Mouse (Mus musculus) ES-CJ7 (cell line): ENCODE data around the gene Med9.

Source experiments
- DNase-seq: peaks from one replicate; pipeline ENCODE4 v3.0.0; 2011; ENCODE audit warnings: low read depth, low spot score

Med9 gene

GRCm38 (mm10) chr11:59947752-59948400, at the start of gene Med9:
Gene Med9 (plus strand): TSS chr11:59948206.
- peak; percentile 91 for DNase-seq

- no peak for DNase-seq
Measured at GRCm38 (mm10) chr11:59899711-59900685, 48.0 kb upstream of the Med9 start.

GRCm38 (mm10) chr11:59900995-59901394, 47.0 kb upstream of the Med9 start:
- DNase-seq, result no peak

- peak; percentile 25 for DNase-seq
Measured at GRCm38 (mm10) chr11:59902045-59902726, 45.8 kb upstream of the Med9 start.

- DNase-seq, result no peak
Measured at GRCm38 (mm10) chr11:59906521-59907123, 41.4 kb upstream of the Med9 start.

GRCm38 (mm10) chr11:59908446-59908845, 39.6 kb upstream of the Med9 start:
- DNase-seq, result peak; percentile 81

GRCm38 (mm10) chr11:59910586-59910985, 37.4 kb upstream of the Med9 start:
- no peak for DNase-seq

- no peak for DNase-seq
Measured at GRCm38 (mm10) chr11:59911523-59911922, 36.5 kb upstream of the Med9 start.

- no peak for DNase-seq
Measured at GRCm38 (mm10) chr11:59913702-59914101, 34.3 kb upstream of the Med9 start.

GRCm38 (mm10) chr11:59918014-59918413, 30.0 kb upstream of the Med9 start:
- DNase-seq, result no peak

- no peak for DNase-seq
Measured at GRCm38 (mm10) chr11:59919401-59919800, 28.6 kb upstream of the Med9 start.

GRCm38 (mm10) chr11:59920331-59920730, 27.7 kb upstream of the Med9 start:
- no peak for DNase-seq

- peak; percentile 71 for DNase-seq
Measured at GRCm38 (mm10) chr11:59921265-59921664, 26.7 kb upstream of the Med9 start.

GRCm38 (mm10) chr11:59930031-59930430, 18.0 kb upstream of the Med9 start:
- DNase-seq, result no peak

- no peak for DNase-seq
Measured at GRCm38 (mm10) chr11:59932560-59933337, 15.3 kb upstream of the Med9 start.

GRCm38 (mm10) chr11:59933943-59934342, 14.1 kb upstream of the Med9 start:
- no peak for DNase-seq

GRCm38 (mm10) chr11:59937023-59937422, 11.0 kb upstream of the Med9 start:
- DNase-seq, result no peak

- DNase-seq, result no peak
Measured at GRCm38 (mm10) chr11:59937615-59938014, 10.4 kb upstream of the Med9 start.

GRCm38 (mm10) chr11:59939821-59940220, 8.2 kb upstream of the Med9 start:
- DNase-seq, result no peak

- no peak for DNase-seq
Measured at GRCm38 (mm10) chr11:59940645-59941044, 7.4 kb upstream of the Med9 start.

GRCm38 (mm10) chr11:59941391-59941790, 6.6 kb upstream of the Med9 start:
- DNase-seq, result no peak
